Mouse (Mus musculus) heart, adult 2 months (tissue): ENCODE results near the gene Dcps. TPM values are rescaled to one million over a fixed set of nuclear protein-coding genes. Genes with fewer than 3 reads are reported as not detected.
A peak's percentile ranks its signal among the peaks of the same experiment; 100 is the strongest.

ENCODE experiments used
- DNase-seq, 2 experiments: peaks; one replicate each; pipeline ENCODE4 v3.0.0; 2021
- H3K27ac ChIP-seq: fragments of 200-600 bp; 2 replicates; pipeline ENCODE4 v1.8.1; 2022
- H3K27me3 ChIP-seq: fragments of 200-500 bp; 2 replicates; pipeline ENCODE4 v1.6.1; 2012; ENCODE audit warnings: mild to moderate bottlenecking, low read length, inconsistent platforms, mixed read lengths; ENCODE audit not compliant: control insufficient read depth, insufficient read depth
- H3K36me3 ChIP-seq: fragments of 200-500 bp; 2 replicates; pipeline ENCODE4 v1.6.1; 2012; ENCODE audit warnings: low read length, inconsistent platforms; ENCODE audit not compliant: control insufficient read depth, insufficient read depth
- H3K4me1 ChIP-seq: fragments of 200-500 bp; 2 replicates; pipeline ENCODE4 v1.6.1; 2011; ENCODE audit warnings: low read length; ENCODE audit not compliant: control insufficient read depth, insufficient read depth
- H3K4me3 ChIP-seq: fragments of 200-600 bp; 2 replicates; pipeline ENCODE4 v1.8.1; 2022
- H3K79me2 ChIP-seq: fragments of 200-500 bp; replicated peaks from 2 replicates; pipeline ENCODE4 v1.6.1; 2012; ENCODE audit warnings: mild to moderate bottlenecking, inconsistent platforms, low read length, moderate library complexity, mixed read lengths; ENCODE audit not compliant: control insufficient read depth, insufficient read depth
- H3K9ac ChIP-seq: fragments of 200-500 bp; 2 replicates; pipeline ENCODE4 v1.6.1; 2012; ENCODE audit warnings: low read depth, mild to moderate bottlenecking, control low read depth, inconsistent platforms, low read length, mixed read lengths
- CTCF ChIP-seq: fragments of 200-600 bp; IDR thresholded peaks from 2 replicates; pipeline ENCODE4 v1.8.1; 2022; ENCODE audit warnings: antibody characterized with exemption, mild to moderate bottlenecking, moderate library complexity
- EP300 ChIP-seq: fragments of 200-500 bp; IDR thresholded peaks from 2 replicates; pipeline ENCODE4 v1.6.1; 2011; ENCODE audit warnings: low read depth, low read length, control low read depth; ENCODE audit not compliant: insufficient read depth
- POLR2A ChIP-seq: fragments of 200-500 bp; IDR thresholded peaks from 2 replicates; pipeline ENCODE4 v1.6.1; 2011; ENCODE audit warnings: mild to moderate bottlenecking, low read depth, low read length, control low read depth; ENCODE audit not compliant: insufficient read depth
- WGBS: fragments of 180-500 bp; shearing (Covaris S2); methylation state at CpG from one replicate; pipeline ENCODE4 v1.1.7; 2018; 5-methylcytosine and 5-hydroxymethylcytosine counted together
- intact Hi-C: fragments of 180-260 bp; cut with DNase I; formaldehyde crosslinking; loops from one replicate; pipeline ENCODE4 v1.15.1; 2025
- polyA plus RNA-seq: library from polyadenylated mRNA; depleted of rRNA; stranded (reverse); fragments of >200 nt; gene quantifications from 2 replicates; pipeline ENCODE4 v1.2.3, GENCODE M21; 2012
- total RNA-seq, 2 experiments: library from RNA; stranded (reverse); gene quantifications; 2 replicates each; pipeline ENCODE4 v1.2.3; 2021

Dcps gene
- total and polyA plus RNA-seq, 3 experiments, result 14.4 to 21.3 (median 15.1) TPM

GRCm38 (mm10) chr9:35198945-35199771 lies 23.3 kb upstream of the Dcps start:
- 21% methylated on average over 18 of the region's 18 CpGs for WGBS
- Histone ChIP-seq H3K4me3 (peak overlapping the region; percentile 60), H3K27ac (peak overlapping the region; percentile 83), H3K27me3 (no peaks in the 10 kb centered on the region), H3K36me3 (no peaks in the 10 kb centered on the region), H3K4me1 (peaks cover 4% of the 10 kb centered on the region), H3K79me2 (no peaks in the 10 kb centered on the region), H3K9ac (peak overlapping the region; percentile 90)
- no peak for DNase-seq
- intact Hi-C loops, result loop anchor here (2.0 kb wide), 1 partner anchor 22 kb away; the partner anchor contains the start of gene Dcps
- TF ChIP-seq EP300 (no peak), CTCF (no peak), POLR2A (no peak)

- Histone ChIP-seq H3K36me3 (no peaks in the 10 kb centered on the region), H3K79me2 (no peaks in the 10 kb centered on the region), H3K9ac (no peak overlapping the region), H3K27me3 (no peaks in the 10 kb centered on the region), H3K27ac (no peak overlapping the region), H3K4me1 (peaks cover 4% of the 10 kb centered on the region), H3K4me3 (no peak overlapping the region)
- WGBS, result 82% methylated on average over 10 of the region's 10 CpGs
- TF ChIP-seq EP300, result no peak
- no peak for TF ChIP-seq CTCF
- TF ChIP-seq POLR2A, result no peak
- DNase-seq, result no peak
- intact Hi-C loops, result loop anchor here (2.0 kb wide), 1 partner anchor 22 kb away; the partner anchor contains the start of gene Dcps
Measured at GRCm38 (mm10) chr9:35198351-35198750, 22.5 kb upstream of the Dcps start.

GRCm38 (mm10) chr9:35197625-35198024 lies 21.8 kb upstream of the Dcps start:
- no peaks in the 10 kb centered on the region for H3K79me2 ChIP-seq
- H3K9ac ChIP-seq, result no peak overlapping the region
- WGBS, result 94% methylated on average over 3 of the region's 3 CpGs
- peaks cover 4% of the 10 kb centered on the region for H3K4me1 ChIP-seq
- intact Hi-C loops, result loop anchor here (2.0 kb wide), 1 partner anchor 21 kb away; the partner anchor contains the start of gene Dcps
- H3K36me3 ChIP-seq, result no peaks in the 10 kb centered on the region
- H3K4me3 ChIP-seq, result no peak overlapping the region
- DNase-seq, result no peak
- no peaks in the 10 kb centered on the region for H3K27me3 ChIP-seq
- no peak for TF ChIP-seq CTCF
- TF ChIP-seq EP300, result no peak
- no peak for TF ChIP-seq POLR2A
- no peak overlapping the region for H3K27ac ChIP-seq

- Histone ChIP-seq H3K9ac (no peak overlapping the region), H3K27me3 (no peaks in the 10 kb centered on the region), H3K79me2 (no peaks in the 10 kb centered on the region), H3K36me3 (no peaks in the 10 kb centered on the region), H3K4me3 (no peak overlapping the region), H3K27ac (no peak overlapping the region), H3K4me1 (no peaks in the 10 kb centered on the region)
- WGBS, result 95% methylated on average over 3 of the region's 3 CpGs
- DNase-seq, result no peak
- intact Hi-C loops, result no loop called here
- TF ChIP-seq POLR2A (no peak), CTCF (no peak), EP300 (no peak)
Measured at GRCm38 (mm10) chr9:35194048-35194447, 18.2 kb upstream of the Dcps start.

- Histone ChIP-seq H3K27me3 (no peaks in the 10 kb centered on the region), H3K4me1 (peaks cover 1% of the 10 kb centered on the region; the same call in 1 of the 2 replicates), H3K36me3 (no peaks in the 10 kb centered on the region), H3K4me3 (no peak overlapping the region), H3K79me2 (no peaks in the 10 kb centered on the region), H3K27ac (no peak overlapping the region), H3K9ac (no peak overlapping the region)
- no peak for TF ChIP-seq EP300
- TF ChIP-seq POLR2A, result no peak
- TF ChIP-seq CTCF, result no peak
- DNase-seq, result no peak
- 82% methylated on average over 11 of the region's 11 CpGs for WGBS
- intact Hi-C loops, result no loop called here
Measured at GRCm38 (mm10) chr9:35192983-35193542, 17.2 kb upstream of the Dcps start.

GRCm38 (mm10) chr9:35188700-35189099 lies 12.8 kb upstream of the Dcps start:
- TF ChIP-seq EP300, result no peak
- no peak for TF ChIP-seq CTCF
- TF ChIP-seq POLR2A, result no peak
- no peak overlapping the region for H3K4me3 ChIP-seq
- DNase-seq, result peak in 1 of 2 experiments; percentile 36
- no peak overlapping the region for H3K9ac ChIP-seq
- H3K79me2 ChIP-seq, result no peaks in the 10 kb centered on the region
- H3K27ac ChIP-seq, result no peak overlapping the region
- 51% methylated on average over 22 of the region's 22 CpGs for WGBS
- peaks cover 1% of the 10 kb centered on the region; the same call in 1 of the 2 replicates for H3K4me1 ChIP-seq
- no peaks in the 10 kb centered on the region for H3K36me3 ChIP-seq
- intact Hi-C loops, result no loop called here
- H3K27me3 ChIP-seq, result no peaks in the 10 kb centered on the region
